Mouse (Mus musculus) G1E-ER4 (cell line): Measurements from ENCODE around the gene Hoxc12. TPM values are rescaled to one million over a fixed set of nuclear protein-coding genes. Genes with fewer than 3 reads are reported as not detected.

Experiments
- GATA1 ChIP-seq: IDR thresholded peaks from one replicate; pipeline ENCODE4 v1.8.0; 2012; ENCODE audit warnings: low read length, inconsistent platforms
- polyA plus RNA-seq: library from polyadenylated mRNA; stranded (reverse); fragments of >175 nt; gene quantifications from 2 replicates; pipeline ENCODE4 v1.2.3, GENCODE M21; 2012

Hoxc12 gene
- polyA plus RNA-seq, 1 experiment, result not detected

DNA sequence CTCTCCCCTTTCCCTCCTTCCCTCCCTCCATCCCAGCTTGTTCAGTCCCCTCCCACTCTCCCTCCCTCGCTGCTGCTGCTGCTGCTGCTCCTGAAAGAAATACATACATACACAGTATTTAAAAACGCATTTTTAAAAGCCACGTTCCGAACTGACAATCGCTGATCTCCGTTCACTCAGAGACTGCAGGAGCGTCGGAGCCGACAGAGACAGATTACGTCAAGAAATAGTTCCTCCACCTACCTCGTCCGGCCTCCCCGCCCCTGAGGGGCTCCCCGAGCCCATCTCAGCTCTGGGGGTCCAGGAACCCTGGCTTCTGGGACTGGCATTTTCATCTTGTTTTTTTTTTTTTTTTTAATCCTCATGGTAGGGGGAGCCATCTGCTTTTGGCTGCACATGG lies 44.4 kb downstream of the Hoxc12 start:
- TF ChIP-seq GATA1, result no peak

GRCm38 (mm10) chr15:102981379-102982288 lies 45.1 kb downstream of the Hoxc12 start:
- no peak for TF ChIP-seq GATA1

DNA sequence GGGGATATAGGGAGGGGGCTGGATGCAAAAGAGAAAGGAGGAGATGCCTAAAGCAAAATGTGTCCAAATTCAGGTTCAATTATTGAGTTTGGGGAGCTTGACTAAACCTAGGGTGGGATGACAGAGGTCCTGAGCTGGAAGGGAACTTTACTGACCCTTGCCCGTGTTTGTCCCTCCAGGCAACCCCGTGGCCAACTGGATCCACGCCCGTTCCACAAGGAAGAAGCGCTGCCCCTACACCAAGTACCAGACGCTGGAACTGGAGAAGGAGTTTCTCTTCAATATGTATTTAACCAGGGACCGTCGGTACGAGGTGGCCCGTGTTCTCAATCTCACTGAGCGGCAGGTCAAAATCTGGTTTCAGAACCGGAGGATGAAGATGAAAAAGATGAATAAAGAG lies 47.2 kb downstream of the Hoxc12 start:
- TF ChIP-seq GATA1, result no peak

DNA sequence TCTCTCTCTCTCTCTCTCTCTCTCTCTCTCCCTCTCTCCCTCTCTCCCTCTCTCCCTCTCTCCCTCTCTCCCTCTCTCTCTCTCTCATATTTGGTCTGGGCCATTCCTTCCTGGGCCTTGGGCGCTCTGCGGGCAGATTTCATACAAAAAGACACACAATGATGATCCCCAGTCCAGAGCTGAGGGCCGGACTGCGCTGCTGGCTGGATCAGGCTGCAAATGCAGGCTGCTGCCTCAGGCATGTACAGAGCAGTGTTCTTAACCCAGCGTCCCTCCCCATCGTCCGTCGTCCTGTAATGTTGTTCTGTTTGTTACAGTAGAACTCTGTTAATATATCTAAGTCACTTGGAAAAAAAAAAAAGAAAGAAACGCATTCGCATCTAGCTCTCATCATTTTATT lies 48.0 kb downstream of the Hoxc12 start:
- TF ChIP-seq GATA1, result no peak

- TF ChIP-seq GATA1, result no peak
Measured at GRCm38 (mm10) chr15:102984925-102985324, 48.4 kb downstream of the Hoxc12 start.

DNA sequence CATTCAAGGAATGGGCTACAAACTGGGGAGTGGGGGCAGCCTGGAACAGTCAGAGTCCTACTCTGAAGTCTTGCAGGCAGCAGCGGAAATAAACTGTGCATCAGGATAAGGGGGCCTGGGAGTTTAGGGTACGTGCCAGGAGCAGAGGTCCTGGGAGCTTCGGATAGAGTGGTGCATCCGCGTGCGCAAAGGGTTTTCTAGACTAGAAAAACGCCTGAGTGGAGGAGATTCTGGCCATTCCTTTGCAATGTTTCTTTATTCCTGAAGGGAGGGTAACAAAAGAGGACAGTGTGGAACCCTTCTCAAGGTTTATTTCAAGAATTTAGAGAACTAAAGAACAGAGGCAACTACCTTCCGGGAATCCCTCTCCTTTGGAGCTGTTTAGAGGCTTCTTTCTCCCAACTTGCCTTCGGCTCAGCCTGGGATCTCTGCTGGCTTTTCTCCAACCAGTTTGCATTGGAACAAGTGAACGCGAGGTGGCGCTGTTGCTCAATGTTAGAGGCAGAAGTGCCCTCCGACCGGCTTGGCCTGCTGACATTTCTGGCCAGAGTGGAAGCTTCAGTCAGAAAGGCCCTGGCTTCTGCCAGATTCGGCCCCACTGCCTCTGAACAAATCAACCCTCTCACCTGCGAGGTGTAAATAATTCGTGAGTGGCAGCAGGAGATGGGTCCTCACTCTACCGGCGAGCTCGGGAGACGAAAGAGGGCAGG lies 50.7 kb downstream of the Hoxc12 start:
- no peak for TF ChIP-seq GATA1

DNA sequence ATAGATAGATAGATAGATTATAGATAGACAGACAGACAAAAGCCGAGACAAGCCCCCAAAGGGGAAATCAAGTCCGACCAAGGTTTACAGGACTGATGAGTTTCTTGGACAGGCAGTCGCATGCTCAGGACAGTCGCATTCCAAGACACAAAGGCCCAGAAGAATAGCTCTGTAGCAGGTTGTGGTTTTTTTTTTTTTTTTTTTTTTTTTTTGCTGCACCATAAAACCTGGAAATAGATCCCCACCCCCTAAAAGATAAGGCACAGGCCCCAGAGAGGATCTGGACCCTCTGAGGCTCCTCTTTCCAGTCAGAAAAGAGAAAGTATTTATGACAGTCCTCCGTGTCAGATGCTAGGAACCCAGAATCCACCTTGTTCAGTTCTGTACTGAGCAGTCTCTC lies 51.5 kb downstream of the Hoxc12 start:
- no peak for TF ChIP-seq GATA1

Other genes with a start within 250 kb of the Hoxc12 start
- 9.6 and 11.3 TPM in 2 replicates for gene Calcoco1, start 214.6 kb upstream of the Hoxc12 start, polyA plus RNA-seq
- not detected in 2 replicates for gene Hoxc13, start 15.7 kb upstream of the Hoxc12 start, polyA plus RNA-seq
- not detected in 2 replicates for gene Hoxc11, start 17.7 kb downstream of the Hoxc12 start, polyA plus RNA-seq
- 0.51 and 0.72 TPM in 2 replicates for gene Hoxc10, start 30.0 kb downstream of the Hoxc12 start, polyA plus RNA-seq
- 13.8 and 14.7 TPM in 2 replicates for gene Hoxc5, start 30.7 kb downstream of the Hoxc12 start, polyA plus RNA-seq
- 6.3 and 8.3 TPM in 2 replicates for gene Hoxc9, start 39.7 kb downstream of the Hoxc12 start, polyA plus RNA-seq
- 3.7 and 3.8 TPM in 2 replicates for gene Hoxc8, start 53.9 kb downstream of the Hoxc12 start, polyA plus RNA-seq
- 11.7 and 12.7 TPM in 2 replicates for gene Hoxc6, start 61.5 kb downstream of the Hoxc12 start, polyA plus RNA-seq
- gene Hoxc4, start 82.2 kb downstream of the Hoxc12 start, polyA plus RNA-seq, result 65.2 and 89.1 TPM in 2 replicates
- 5.6 and 6.0 TPM in 2 replicates for gene Smug1, start 230.3 kb downstream of the Hoxc12 start, polyA plus RNA-seq